Mouse (Mus musculus) mouse embryonic stem cell (cell line): ENCODE measurements around the gene Cemip2.

ENCODE experiments used
- in situ Hi-C, 2 experiments: fragments of 300-500 bp; cut with MboI; formaldehyde crosslinking; loops; 1 replicate in 1 of 2; 3 replicates in 1 of 2; pipeline ENCODE4 v1.14.3; 2019 to 2020; ENCODE audit warnings: low sequenced_read_pairs in 2 of 2, low pct_unique_long_range_greater_than_20kb in 1 of 2, mixed read lengths in 1 of 2; ENCODE audit not compliant: unreplicated experiment in 1 of 2

Gene Cemip2

GRCm38 (mm10) chr19:21890699-21891098 lies 112.6 kb downstream of the Cemip2 start:
- in situ Hi-C loops = loop anchor here in 1 of 2 experiments (10.0 kb wide), 1 partner anchor 64 kb away; no protein-coding TSS in a partner anchor

- in situ Hi-C loops = loop anchor here in 1 of 2 experiments (10.0 kb wide), 1 partner anchor 60 kb away; no protein-coding TSS in a partner anchor
These were observed 116.7 kb downstream of the Cemip2 start for GRCm38 (mm10) chr19:21894792-21895191.

DNA sequence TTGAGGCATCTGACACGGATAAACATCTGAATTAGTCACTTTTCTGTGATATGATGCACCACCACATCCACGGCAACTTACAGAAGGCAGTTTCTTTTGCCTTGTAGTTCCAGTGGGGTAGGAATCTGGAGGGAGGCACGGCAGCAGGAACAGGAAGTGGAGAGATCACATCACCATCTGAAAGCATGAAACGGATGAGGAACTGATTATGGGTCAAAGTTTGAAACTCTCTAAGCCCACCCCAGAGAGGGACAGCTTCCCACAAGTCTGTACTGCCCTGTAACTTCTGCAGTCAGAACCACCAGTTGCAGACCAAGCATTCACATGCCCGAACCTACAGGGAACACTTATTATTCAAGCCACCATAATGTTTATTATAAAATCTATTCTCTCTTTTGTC lies 117.4 kb downstream of the Cemip2 start:
- in situ Hi-C loops = loop anchor here in 1 of 2 experiments (10.0 kb wide), 1 partner anchor 59 kb away; no protein-coding TSS in a partner anchor

GRCm38 (mm10) chr19:21897122-21897827 lies 119.1 kb downstream of the Cemip2 start:
- in situ Hi-C loops = loop anchor here in 1 of 2 experiments (10.0 kb wide), 1 partner anchor 58 kb away; no protein-coding TSS in a partner anchor

DNA sequence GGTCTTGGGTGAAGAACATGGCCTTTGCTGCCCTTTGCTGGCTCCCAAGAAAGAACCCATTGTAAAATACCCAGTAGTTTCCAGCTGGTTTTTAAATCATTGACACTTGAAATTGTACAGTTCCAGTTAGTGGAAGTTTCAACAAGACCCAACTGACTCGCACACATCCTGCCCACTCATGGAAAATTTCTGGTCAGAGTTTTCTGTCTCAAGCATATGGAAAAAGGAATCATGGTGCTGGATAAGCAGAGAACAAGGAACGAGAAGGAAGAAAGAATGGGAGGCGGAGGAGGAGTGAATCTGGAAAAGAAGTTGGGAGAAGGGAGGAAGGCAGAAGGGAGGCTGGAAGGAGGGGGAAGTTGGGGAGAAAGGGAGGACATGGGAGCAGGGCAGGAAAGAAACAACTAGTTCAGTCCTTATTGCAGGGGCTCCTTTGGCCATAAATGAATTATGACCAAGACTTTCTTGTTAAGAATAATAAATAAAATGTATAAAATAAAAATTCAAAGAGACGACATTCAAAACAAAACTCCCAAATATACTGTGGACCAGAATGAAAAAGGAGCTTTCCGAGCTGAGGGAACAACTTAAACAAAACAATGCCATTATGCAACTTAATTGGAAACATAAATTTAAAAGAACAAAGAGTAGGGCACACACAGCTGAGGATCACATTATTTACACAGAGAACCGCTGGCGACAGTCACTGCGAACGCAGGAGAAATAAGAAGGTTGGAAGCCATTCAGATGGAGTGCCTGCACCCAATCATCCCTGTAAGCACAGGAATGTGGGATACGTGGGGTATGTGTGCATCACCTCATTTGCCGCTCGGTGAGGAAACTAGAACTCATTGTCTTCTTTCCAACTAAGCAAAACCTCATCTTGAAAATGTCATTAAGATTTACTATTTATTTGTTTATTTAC lies 120.1 kb downstream of the Cemip2 start:
- in situ Hi-C loops = loop anchor here in 1 of 2 experiments (10.0 kb wide), 1 partner anchor 57 kb away; no protein-coding TSS in a partner anchor
